Mouse (Mus musculus) CH12.LX (cell line): ENCODE results near the gene Gm5565. TPM values are rescaled to one million over a fixed set of nuclear protein-coding genes. Genes with fewer than 3 reads are reported as not detected.

Experiments used
- DNase-seq: peaks from one replicate; pipeline ENCODE4 v3.0.0-alpha.2; 2013; ENCODE audit errors: extremely low read depth
- H3K27ac ChIP-seq: 2 replicates; pipeline ENCODE4 v1.5.1; 2012; ENCODE audit warnings: low read depth, mild to moderate bottlenecking, control low read depth, moderate library complexity; ENCODE audit not compliant: insufficient read depth
- H3K27me3 ChIP-seq: replicated peaks from 2 replicates; pipeline ENCODE3; 2012; ENCODE audit warnings: inconsistent platforms
- H3K36me3 ChIP-seq, 2 experiments: replicated peaks in 1 of 2; 2 replicates each; pipeline versions ENCODE3 to v1.6.1; 2012; ENCODE audit warnings: inconsistent platforms in 1 of 2, low read length in 1 of 2, mild to moderate bottlenecking in 1 of 2, mixed read lengths in 1 of 2, moderate library complexity in 1 of 2; ENCODE audit not compliant: control insufficient read depth in 1 of 2, insufficient read depth in 1 of 2
- H3K4me1 ChIP-seq, 2 experiments: 2 replicates each; pipeline ENCODE4 v1.6.1; 2012; ENCODE audit warnings: inconsistent platforms in 1 of 2, moderate library complexity in 1 of 2; ENCODE audit not compliant: insufficient read depth in 2 of 2, control insufficient read depth in 1 of 2
- H3K4me2 ChIP-seq: 2 replicates; pipeline ENCODE4 v1.6.1; 2012; ENCODE audit warnings: low read depth, mild to moderate bottlenecking, control low read depth; ENCODE audit not compliant: poor library complexity, insufficient read depth, severe bottlenecking
- H3K4me3 ChIP-seq, 3 experiments: fragments of 150-350 bp in 1 of 3; sonication (generic) in 1 of 3; replicated peaks in 1 of 3; 2 replicates each; pipeline versions ENCODE3 to v1.5.1; 2011 to 2012; ENCODE audit warnings: low read depth in 2 of 3, low read length in 2 of 3, mild to moderate bottlenecking in 2 of 3, moderate library complexity in 2 of 3, control low read depth in 1 of 3, improper control_type of control experiment in 1 of 3, inconsistent platforms in 1 of 3, mixed read lengths in 1 of 3; ENCODE audit not compliant: poor library complexity in 1 of 3
- H3K79me2 ChIP-seq: replicated peaks from 2 replicates; pipeline ENCODE4 v1.6.1; 2012; ENCODE audit warnings: mild to moderate bottlenecking, moderate library complexity; ENCODE audit not compliant: control insufficient read depth, poor library complexity, insufficient read depth, severe bottlenecking; ENCODE audit errors: extremely low read depth
- H3K9ac ChIP-seq: 2 replicates; pipeline ENCODE4 v1.6.1; 2012; ENCODE audit warnings: low read depth, mild to moderate bottlenecking, control low read depth, moderate library complexity; ENCODE audit not compliant: insufficient read depth
- H3K9me3 ChIP-seq: replicated peaks from 2 replicates; pipeline ENCODE3; 2012; ENCODE audit warnings: low read length, inconsistent platforms, mixed read lengths
- CTCF ChIP-seq, 2 experiments: IDR thresholded peaks in 1 of 2; conservative IDR thresholded peaks in 1 of 2; 2 replicates each; pipeline ENCODE4 v1.5.1; 2011 to 2012; ENCODE audit warnings: low read depth in 2 of 2, low read length in 2 of 2, improper control_type of control experiment in 1 of 2, inconsistent platforms in 1 of 2, mild to moderate bottlenecking in 1 of 2, moderate library complexity in 1 of 2
- ELF1 ChIP-seq: IDR thresholded peaks from 2 replicates; pipeline ENCODE4 v1.6.1; 2014; ENCODE audit warnings: low read depth, mild to moderate bottlenecking, inconsistent platforms, low read length, improper control_type of control experiment
- MAFK ChIP-seq: IDR thresholded peaks from 2 replicates; pipeline ENCODE4 v1.6.1; 2011; ENCODE audit warnings: low read length, improper control_type of control experiment; ENCODE audit not compliant: insufficient replicate concordance
- PAX5 ChIP-seq: IDR thresholded peaks from 2 replicates; pipeline ENCODE4 v1.6.1; 2012; ENCODE audit warnings: low read length, inconsistent platforms, mixed read lengths
- ZMIZ1 ChIP-seq: IDR thresholded peaks from 2 replicates; pipeline ENCODE4 v1.6.1; 2012; ENCODE audit warnings: low read depth, mild to moderate bottlenecking, inconsistent platforms, low read length, improper control_type of control experiment
- dilution Hi-C: fragments of 300-500 bp; cut with MboI; formaldehyde crosslinking; loops from 2 replicates; pipeline ENCODE4 v1.14.3; 2020; ENCODE audit warnings: low sequenced_read_pairs; ENCODE audit not compliant: extremely low pct_unique_long_range_greater_than_20kb, extremely low pct_ligation_motif_present
- in situ Hi-C: fragments of 300-500 bp; cut with MboI; formaldehyde crosslinking; loops from 3 replicates; pipeline ENCODE4 v1.14.3; 2019; ENCODE audit warnings: low sequenced_read_pairs, low pct_ligation_motif_present, low pct_unique_long_range_greater_than_20kb, mixed read lengths
- polyA plus RNA-seq: library from polyadenylated mRNA; unstranded; fragments of >175 nt; gene quantifications from 2 replicates; pipeline ENCODE4 v1.2.1, GENCODE M21; 2012; ENCODE audit warnings: low read depth; ENCODE audit not compliant: insufficient read length
- total RNA-seq, 2 experiments: library from RNA; depleted of rRNA; stranded (reverse); fragments of 300-350 nt in 1 of 2; fragments of >200 nt in 1 of 2; gene quantifications; 2 replicates each; pipeline ENCODE4 v1.2.3; 2012 to 2014

Gm5565 gene
- total and polyA plus RNA-seq, 3 experiments: not detected

DNA sequence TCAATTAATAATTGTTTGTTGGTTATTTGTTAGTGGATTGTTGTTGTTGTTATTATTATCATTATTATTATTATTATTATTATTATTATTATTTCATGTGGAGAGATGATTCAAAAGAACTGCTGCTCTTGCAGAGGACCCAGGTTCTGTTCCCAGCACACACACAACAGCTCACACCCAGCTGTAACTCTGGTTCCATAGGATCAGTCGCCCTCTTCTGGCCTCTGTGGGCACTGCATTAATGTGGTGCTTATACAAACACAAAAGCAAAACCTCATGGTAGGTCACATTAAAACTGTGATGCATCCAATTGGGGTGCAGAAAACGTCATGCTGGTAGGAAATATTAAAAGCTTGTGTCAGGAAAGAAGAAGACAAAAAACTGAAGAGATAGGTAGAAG lies 12.4 kb downstream of the Gm5565 start:
- in situ Hi-C loops (no loop called here), dilution Hi-C loops (no loop called here)
- no peak for TF ChIP-seq ELF1
- no peak for TF ChIP-seq PAX5
- peak in 1 of 2 experiments; percentile 33; a peak in 3 of 4 replicates for TF ChIP-seq CTCF (conservative IDR thresholded peaks at IDR 0.05 in 1 of 2, IDR thresholded peaks at IDR 0.05 in 1 of 2; ENCODE audit: low read depth in 2 of 2, low read length in 2 of 2)
- no peak for TF ChIP-seq MAFK
- TF ChIP-seq ZMIZ1: no peak
- Histone ChIP-seq H3K9ac (no peak overlapping the region), H3K4me2 (no peak overlapping the region), H3K36me3 (no peaks in the 10 kb centered on the region), H3K4me3 (no peak overlapping the region), H3K9me3 (no peaks in the 10 kb centered on the region), H3K27ac (no peak overlapping the region), H3K4me1 (peaks cover 0 to 7% of the 10 kb centered on the region in 2 experiments; a peak in 2 of 4 replicates), H3K79me2 (no peaks in the 10 kb centered on the region), H3K27me3 (peaks cover 2% of the 10 kb centered on the region)
- peak; percentile 5 for DNase-seq

Other genes starting within 250 kb of the Gm5565 start
- not detected in 2 replicates for gene Cyp3a25, start 150.9 kb downstream of the Gm5565 start, total RNA-seq (2012; rRNA removed)
- not detected in 2 replicates for gene Cyp3a25, start 150.9 kb downstream of the Gm5565 start, total RNA-seq (2014; rRNA removed)
- gene Cyp3a25, start 150.9 kb downstream of the Gm5565 start, polyA plus RNA-seq: not detected in 2 replicates
- gene Cyp3a59, start 81.3 kb downstream of the Gm5565 start, total RNA-seq (2012; rRNA removed): not detected in 2 replicates
- gene Cyp3a59, start 81.3 kb downstream of the Gm5565 start, total RNA-seq (2014; rRNA removed): not detected in 2 replicates
- not detected in 2 replicates for gene Cyp3a59, start 81.3 kb downstream of the Gm5565 start, polyA plus RNA-seq
- gene Gm6309, start 10.2 kb upstream of the Gm5565 start, total RNA-seq (2012; rRNA removed): not detected in 2 replicates
- not detected in 2 replicates for gene Gm6309, start 10.2 kb upstream of the Gm5565 start, total RNA-seq (2014; rRNA removed)
- gene Gm6309, start 10.2 kb upstream of the Gm5565 start, polyA plus RNA-seq: not detected in 2 replicates
- gene 1700001J03Rik, start 24.8 kb upstream of the Gm5565 start, total RNA-seq (2012; rRNA removed): not detected in 2 replicates
- not detected in 2 replicates for gene 1700001J03Rik, start 24.8 kb upstream of the Gm5565 start, total RNA-seq (2014; rRNA removed)
- 0.44 TPM in 1 of 2 replicates, not detected in the other for gene 1700001J03Rik, start 24.8 kb upstream of the Gm5565 start, polyA plus RNA-seq
- gene Rnf6, start 61.0 kb upstream of the Gm5565 start, total RNA-seq (2012; rRNA removed): 20.7 and 21.4 TPM in 2 replicates
- gene Rnf6, start 61.0 kb upstream of the Gm5565 start, total RNA-seq (2014; rRNA removed): 15.9 and 19.1 TPM in 2 replicates
- gene Rnf6, start 61.0 kb upstream of the Gm5565 start, polyA plus RNA-seq: 22.7 and 24.1 TPM in 2 replicates
- gene Cdk8, start 70.7 kb upstream of the Gm5565 start, total RNA-seq (2012; rRNA removed): 52.6 and 55.0 TPM in 2 replicates
- 99.1 and 112 TPM in 2 replicates for gene Cdk8, start 70.7 kb upstream of the Gm5565 start, total RNA-seq (2014; rRNA removed)
- gene Cdk8, start 70.7 kb upstream of the Gm5565 start, polyA plus RNA-seq: 65.4 and 69.9 TPM in 2 replicates
- gene Wasf3, start 224.4 kb upstream of the Gm5565 start, total RNA-seq (2012; rRNA removed): not detected in 2 replicates
- not detected in 2 replicates for gene Wasf3, start 224.4 kb upstream of the Gm5565 start, total RNA-seq (2014; rRNA removed)
- not detected in 2 replicates for gene Wasf3, start 224.4 kb upstream of the Gm5565 start, polyA plus RNA-seq